In the genomic region with DNA sequence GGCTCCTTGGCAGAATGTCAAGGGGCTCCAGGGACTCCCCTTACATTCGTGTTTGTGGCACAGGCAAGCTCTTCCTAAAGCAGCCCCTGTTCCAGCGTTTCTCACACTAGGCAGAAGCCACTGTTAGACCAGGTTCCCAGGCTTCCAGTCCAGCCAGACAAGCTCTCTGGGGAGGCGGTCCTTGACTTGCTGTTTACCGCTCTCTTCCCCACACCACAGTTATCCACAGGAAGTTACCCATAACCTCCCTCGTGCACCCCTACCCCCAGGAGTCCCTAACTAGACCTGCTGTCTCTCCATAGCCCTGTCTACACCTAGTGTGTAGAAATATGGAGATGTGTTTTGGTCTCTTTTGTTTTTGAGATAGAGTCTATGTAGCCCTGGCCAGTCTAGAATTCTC, we compare ENCODE assay signal across 35 mouse cellular contexts. TPM values are rescaled to one million over a fixed set of nuclear protein-coding genes. Genes with fewer than 3 reads are reported as not detected.
DNase-seq lines count a peak whose midpoint lies in the region; TF ChIP-seq lines count a peak whose summit lies in the region.
"Had no signal": no experiment of that assay in that cellular context is flagged by ENCODE, and none has a peak within 500 bp of the region (broad histone marks: within the 10 kb centered on the region; RNA-seq: fewer than 3 reads in every experiment).

No protein-coding gene starts in this region.

- peak in 1 of 2 experiments; percentile 15 for DNase-seq in heart, adult 2 months
- no peak for DNase-seq in heart, embryonic 10.5 days (ENCODE audit: low spot score)
- peak; percentile 38 for DNase-seq in thymus, postnatal 0 days (ENCODE audit: low spot score)
- no peak for DNase-seq in thymus, postnatal 36 days
- peak; percentile 60 for DNase-seq in T-cell, adult 2 months (ENCODE audit: low spot score)
- peak; percentile 58 for DNase-seq in naive thymus-derived CD4-positive, alpha-beta T cell, adult 2 months (ENCODE audit: low read depth)
- no peak for DNase-seq in right cerebral cortex, postnatal 10 days (ENCODE audit: low spot score in 2 of 2)
- DNase-seq in right cerebral cortex, postnatal 25 days: no peak
- DNase-seq: adrenal gland, postnatal 14 days; cerebellum, adult 11-12 months; cerebellum, adult 9-11 months; heart, postnatal 14 days; kidney, adult 11 months; kidney, postnatal 25 days; lung, embryonic 14.5 days; lung, postnatal 14 days; right cerebral cortex, postnatal 14 days had no signal

- no peak for TF ChIP-seq POLR2A in heart, adult 2 months (IDR thresholded peaks at IDR 0.05; ENCODE audit: insufficient read depth, low read depth, low read length)

- no peak for TF ChIP-seq EP300 in heart, adult 2 months (IDR thresholded peaks at IDR 0.05; ENCODE audit: insufficient read depth, low read depth, low read length)

- H3K27ac ChIP-seq in heart, adult 2 months: peak overlapping the region; percentile 70
- no peak overlapping the region for H3K27ac ChIP-seq in heart, embryonic 10.5 days
- H3K27ac ChIP-seq: embryonic facial prominence, embryonic 13.5 days; forebrain, embryonic 10.5 days; hindbrain, embryonic 13.5 days; left cerebral cortex, adult 2 months; limb, embryonic 12.5 days; liver, embryonic 15.5 days had no signal

- H3K27me3 ChIP-seq in heart, adult 2 months (ENCODE audit: control insufficient read depth, insufficient read depth, low read length): no peaks in the 10 kb centered on the region
- no peaks in the 10 kb centered on the region for H3K27me3 ChIP-seq in heart, embryonic 10.5 days (ENCODE audit: insufficient read depth, poor library complexity, severe bottlenecking)
- H3K27me3 ChIP-seq: embryonic facial prominence, embryonic 13.5 days; hindbrain, embryonic 13.5 days; limb, embryonic 12.5 days; liver, embryonic 15.5 days had no signal

- peaks cover 34% of the 10 kb centered on the region for H3K36me3 ChIP-seq in heart, adult 2 months (ENCODE audit: control insufficient read depth, insufficient read depth, low read length)
- peaks cover 85% of the 10 kb centered on the region for H3K36me3 ChIP-seq in heart, embryonic 10.5 days

- no peak for TF ChIP-seq CTCF in heart, adult 2 months (IDR thresholded peaks at IDR 0.05)

- no peaks in the 10 kb centered on the region for H3K9me3 ChIP-seq in heart, embryonic 10.5 days
- H3K9me3 ChIP-seq: embryonic facial prominence, embryonic 13.5 days; forebrain, embryonic 10.5 days; G1E; hindbrain, embryonic 13.5 days; limb, embryonic 12.5 days; liver, embryonic 15.5 days had no signal

- H3K4me1 ChIP-seq in heart, adult 2 months (ENCODE audit: control insufficient read depth, insufficient read depth, low read length): peaks cover 42% of the 10 kb centered on the region
- H3K4me1 ChIP-seq in heart, embryonic 10.5 days: peaks cover 34% of the 10 kb centered on the region
- H3K4me1 ChIP-seq: forebrain, embryonic 10.5 days had no signal

- H3K79me2 ChIP-seq in heart, adult 2 months (replicated peaks; ENCODE audit: control insufficient read depth, insufficient read depth, low read length): peaks cover 12% of the 10 kb centered on the region

- no peak overlapping the region for H3K4me3 ChIP-seq in heart, adult 2 months
- no peak overlapping the region for H3K4me3 ChIP-seq in heart, embryonic 10.5 days
- H3K4me3 ChIP-seq: embryonic facial prominence, embryonic 13.5 days; forebrain, embryonic 10.5 days; hindbrain, embryonic 13.5 days; left cerebral cortex, adult 2 months; limb, embryonic 12.5 days; liver, embryonic 15.5 days had no signal

- no peak overlapping the region for H3K9ac ChIP-seq in heart, adult 2 months (ENCODE audit: low read depth, low read length)
- H3K9ac ChIP-seq: embryonic facial prominence, embryonic 13.5 days; hindbrain, embryonic 13.5 days; liver, embryonic 15.5 days; lung, embryonic 14.5 days had no signal

- 36% methylated on average over 5 of the region's 5 CpGs for WGBS in heart, adult 2 months
- 68% methylated on average over 5 of the region's 5 CpGs for WGBS in heart, embryonic 10.5 days

- intact Hi-C loops in heart, adult 2 months (cut with DNase I): no loop called here

RNA-seq across cellular contexts. Expression of gene Phyhd1, which starts 12.2 kb away (rescaled TPM):
- total RNA-seq in heart, adult 2 months (2021): 100 to 1,000 TPM; 112 to 148 TPM
- 108 and 180 TPM in 2 replicates for polyA plus RNA-seq in heart, adult 2 months (2012; rRNA removed)
- polyA plus RNA-seq in heart, embryonic 10.5 days (2016; fragmentation: Nextera tagmentation; extraction: Ambion mirVana): 4.4 and 5.2 TPM in 2 replicates
- polyA plus RNA-seq in thymus, postnatal 0 days (2015; fragmentation: Nextera tagmentation; extraction: Ambion mirVana): 2.8 and 3.0 TPM in 2 replicates

RNA-seq across cellular contexts. Expression of gene Gm28035, which starts 13.4 kb away (rescaled TPM):
- 1 to 10 TPM; 4.6 to 6.0 TPM for total RNA-seq in heart, adult 2 months (2021)
- polyA plus RNA-seq in heart, adult 2 months (2012; rRNA removed): 7.6 and 14.7 TPM in 2 replicates
- 0.14 and 0.19 TPM in 2 replicates for polyA plus RNA-seq in heart, embryonic 10.5 days (2016; fragmentation: Nextera tagmentation; extraction: Ambion mirVana)
- polyA plus RNA-seq in thymus, postnatal 0 days (2015; fragmentation: Nextera tagmentation; extraction: Ambion mirVana): 0.04 and 0.08 TPM in 2 replicates
- polyA plus RNA-seq: limb, embryonic 12.5 days had no signal

RNA-seq across cellular contexts. Expression of gene Lrrc8a, which starts 16.3 kb away (rescaled TPM):
- total RNA-seq in heart, adult 2 months (2021): 10 to 100 TPM; 68.2 to 83.3 TPM
- polyA plus RNA-seq in heart, adult 2 months (2012; rRNA removed): 46.4 and 49.1 TPM in 2 replicates
- polyA plus RNA-seq in heart, embryonic 10.5 days (2016; fragmentation: Nextera tagmentation; extraction: Ambion mirVana): 20.2 and 34.4 TPM in 2 replicates
- 21.4 and 22.6 TPM in 2 replicates for polyA plus RNA-seq in thymus, postnatal 0 days (2015; fragmentation: Nextera tagmentation; extraction: Ambion mirVana)

RNA-seq across cellular contexts. Expression of gene Gm28038, which starts 27.0 kb away (rescaled TPM):
- 1 to 10 TPM; 2.6 to 6.3 TPM for total RNA-seq in heart, adult 2 months (2021)
- not detected in 2 replicates for polyA plus RNA-seq in heart, adult 2 months (2012; rRNA removed)
- polyA plus RNA-seq in heart, embryonic 10.5 days (2016; fragmentation: Nextera tagmentation; extraction: Ambion mirVana): not detected in 2 replicates
- polyA plus RNA-seq in thymus, postnatal 0 days (2015; fragmentation: Nextera tagmentation; extraction: Ambion mirVana): not detected in 2 replicates
- total RNA-seq: adrenal gland, postnatal 14 days; G1E; gastrocnemius, adult 8-10 months; layer of hippocampus, adult 18-20 months; layer of hippocampus, postnatal 10 days; left cerebral cortex, adult 2 months; liver, adult 2 months had no signal
- polyA plus RNA-seq: embryonic facial prominence, embryonic 13.5 days; forebrain, embryonic 10.5 days; forebrain, embryonic 16.5 days; G1E; gonadal fat pad, adult 2 months; heart, embryonic 14.5 days; hindbrain, embryonic 13.5 days; kidney, embryonic 14.5 days; limb, embryonic 12.5 days; liver, adult 2 months; liver, embryonic 15.5 days; lung, embryonic 14.5 days; midbrain, embryonic 11.5 days; neural tube, embryonic 14.5 days; stomach, postnatal 0 days had no signal

RNA-seq across cellular contexts. Expression of gene Dolk, which starts 32.3 kb away (rescaled TPM):
- 10 to 100 TPM; 21.6 to 25.3 TPM for total RNA-seq in heart, adult 2 months (2021)
- 23.9 and 35.1 TPM in 2 replicates for polyA plus RNA-seq in heart, adult 2 months (2012; rRNA removed)
- 29.3 and 31.7 TPM in 2 replicates for polyA plus RNA-seq in heart, embryonic 10.5 days (2016; fragmentation: Nextera tagmentation; extraction: Ambion mirVana)
- polyA plus RNA-seq in thymus, postnatal 0 days (2015; fragmentation: Nextera tagmentation; extraction: Ambion mirVana): 15.8 and 18.6 TPM in 2 replicates

Comparison
In these comparisons a context has a peak if more than half of its experiments do, and no peak if none do; other contexts are left out.
1. DNase-seq: peak in thymus, postnatal 0 days (single experiment), T-cell, adult 2 months (single experiment) and naive thymus-derived CD4-positive, alpha-beta T cell, adult 2 months (single experiment); none in heart, embryonic 10.5 days (single experiment), thymus, postnatal 36 days (0 of 2), right cerebral cortex, postnatal 10 days (0 of 2) and right cerebral cortex, postnatal 25 days (single experiment).
2. RNA of gene Phyhd1, which starts 12.2 kb away (polyA plus RNA-seq): 108 to 180 TPM in heart, adult 2 months; 4.4 to 5.2 TPM in heart, embryonic 10.5 days and 2.8 to 3.0 TPM in thymus, postnatal 0 days; every median in the first group is over 10 times any median in the second.